Mouse (Mus musculus) intestine, embryonic 15.5 days (tissue): ENCODE measurements around the gene Hmga2. TPM values are rescaled to one million over a fixed set of nuclear protein-coding genes. Genes with fewer than 3 reads are reported as not detected.
A peak's percentile ranks its signal among the peaks of the same experiment; 100 is the strongest.

Experiments used
- ATAC-seq: fragments of 200-750 bp; cut with Nextera tagmentation; 2 replicates; pipeline ENCODE4 v1.8.0; 2017; ENCODE audit warnings: moderate TSS enrichment, moderate library complexity
- H3K27ac ChIP-seq: fragments of 300-500 bp; sonication (generic); 2 replicates; pipeline ENCODE4 v1.5.1; 2015; ENCODE audit warnings: mild to moderate bottlenecking, inconsistent platforms
- H3K27me3 ChIP-seq: fragments of 300-500 bp; sonication (generic); replicated peaks from 2 replicates; pipeline ENCODE4 v1.6.1; 2015; ENCODE audit warnings: inconsistent platforms
- H3K36me3 ChIP-seq: fragments of 300-500 bp; sonication (generic); 2 replicates; pipeline ENCODE4 v1.6.1; 2015; ENCODE audit warnings: inconsistent platforms
- H3K4me1 ChIP-seq: fragments of 300-500 bp; sonication (generic); replicated peaks from 2 replicates; pipeline ENCODE4 v1.6.1; 2015; ENCODE audit warnings: inconsistent platforms
- H3K4me2 ChIP-seq: fragments of 300-500 bp; sonication (generic); replicated peaks from 2 replicates; pipeline ENCODE4 v1.6.1; 2015; ENCODE audit warnings: mild to moderate bottlenecking, inconsistent platforms
- H3K4me3 ChIP-seq: fragments of 300-500 bp; sonication (generic); replicated peaks from 2 replicates; pipeline ENCODE4 v1.5.1; 2015; ENCODE audit warnings: inconsistent platforms
- H3K9ac ChIP-seq: fragments of 300-500 bp; sonication (generic); 2 replicates; pipeline ENCODE4 v1.6.1; 2015; ENCODE audit warnings: inconsistent platforms
- H3K9me3 ChIP-seq: fragments of 300-500 bp; sonication (generic); 2 replicates; pipeline ENCODE4 v1.6.1; 2016; ENCODE audit warnings: inconsistent platforms
- WGBS: fragments of 180-500 bp; shearing (Covaris S2); methylation state at CpG from one replicate; pipeline ENCODE4 v1.1.7; 2015; 5-methylcytosine and 5-hydroxymethylcytosine counted together
- polyA plus RNA-seq: library from polyadenylated mRNA; unstranded; fragments of >200 nt; fragmentation: Nextera tagmentation; extraction: Ambion mirVana; gene quantifications from 2 replicates; pipeline ENCODE4 v1.2.1, GENCODE M21; 2015

Gene Hmga2
- polyA plus RNA-seq, 1 experiment from 2014 or later: 41.2 TPM

DNA sequence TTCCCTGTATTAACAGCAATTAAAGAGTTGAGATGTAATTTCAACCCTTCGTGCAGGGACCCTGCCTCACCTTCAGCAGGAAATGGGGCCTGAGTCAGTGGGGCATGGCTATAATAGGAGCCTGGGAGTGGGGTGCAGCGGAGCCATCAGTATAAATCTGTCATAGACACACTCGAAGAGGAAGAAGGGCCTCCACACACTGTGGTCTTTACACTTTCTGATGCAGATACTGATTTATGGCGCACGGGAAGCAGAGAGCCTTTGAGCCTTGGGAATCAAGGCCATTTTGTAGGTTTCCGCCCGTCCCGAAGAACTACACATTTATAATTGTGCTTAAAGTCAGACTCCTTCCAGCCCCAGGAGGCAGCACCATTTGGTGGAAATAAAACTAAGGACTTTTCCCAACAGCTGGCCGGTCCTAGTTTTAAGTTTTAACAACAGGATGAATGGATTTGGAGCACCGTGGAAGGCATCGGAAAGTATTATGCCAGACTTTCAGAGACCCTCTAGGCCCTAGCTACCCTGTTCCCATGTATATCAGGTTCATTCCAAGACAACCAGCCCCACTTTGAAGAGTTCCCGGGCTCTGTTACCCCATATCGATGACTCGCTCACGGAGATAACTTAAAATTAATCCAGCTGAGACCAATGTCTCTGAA is 55.2 kb downstream of the Hmga2 start:
- H3K9me3 ChIP-seq: no peaks in the 10 kb centered on the region
- 33% methylated on average over 15 of the region's 15 CpGs for WGBS
- peak; percentile 37 for ATAC-seq
- peak overlapping the region; percentile 26; the same call in 1 of the 2 replicates for H3K4me2 ChIP-seq
- no peaks in the 10 kb centered on the region for H3K27me3 ChIP-seq
- no peaks in the 10 kb centered on the region for H3K36me3 ChIP-seq
- peak overlapping the region; percentile 74 for H3K27ac ChIP-seq
- H3K9ac ChIP-seq: no peak overlapping the region
- no peak overlapping the region for H3K4me3 ChIP-seq
- H3K4me1 ChIP-seq: peaks cover 74% of the 10 kb centered on the region

- Histone ChIP-seq H3K36me3 (no peaks in the 10 kb centered on the region; the same call in 1 of the 2 replicates), H3K27me3 (no peaks in the 10 kb centered on the region), H3K4me2 (0 out of 2 replicates have a peak overlapping the region, but pooled peaks have one; percentile 0), H3K27ac (peak overlapping the region; percentile 84), H3K9me3 (no peaks in the 10 kb centered on the region), H3K4me3 (no peak overlapping the region), H3K4me1 (peaks cover 64% of the 10 kb centered on the region), H3K9ac (no peak overlapping the region)
- no peak for ATAC-seq
- WGBS: 23% methylated on average over 16 of the region's 16 CpGs
Observed at GRCm38 (mm10) chr10:120418738-120419523, 57.3 kb downstream of the Hmga2 start.

DNA sequence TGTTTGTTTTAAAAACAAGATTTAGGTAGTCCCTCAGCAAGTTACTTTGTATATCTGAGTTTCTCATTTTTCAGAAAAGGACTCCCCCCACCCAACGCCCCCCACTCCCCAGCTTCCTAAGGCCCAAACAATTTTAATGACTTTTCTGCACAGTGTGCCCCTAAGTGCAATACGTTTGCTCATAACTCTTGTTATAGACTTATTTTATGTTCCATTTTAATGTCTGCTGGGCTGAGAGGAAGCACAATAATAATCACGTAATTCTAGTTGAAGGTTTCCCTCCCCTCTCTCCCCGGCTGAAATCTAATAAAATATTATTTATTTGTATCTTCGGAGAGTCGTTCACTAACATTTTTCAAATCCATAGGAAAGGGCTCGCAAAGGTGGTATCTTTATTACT is 58.1 kb downstream of the Hmga2 start:
- Histone ChIP-seq H3K36me3 (no peaks in the 10 kb centered on the region; the same call in 1 of the 2 replicates), H3K4me2 (peak overlapping the region; percentile 47; the same call in 1 of the 2 replicates), H3K27ac (peak overlapping the region; percentile 84), H3K4me3 (no peak overlapping the region), H3K27me3 (no peaks in the 10 kb centered on the region), H3K9ac (no peak overlapping the region), H3K9me3 (no peaks in the 10 kb centered on the region), H3K4me1 (peaks cover 58% of the 10 kb centered on the region)
- 21% methylated on average over 7 of the region's 7 CpGs for WGBS
- ATAC-seq: no peak

GRCm38 (mm10) chr10:120417488-120418118 is 58.7 kb downstream of the Hmga2 start:
- H3K4me2 ChIP-seq: peak overlapping the region; percentile 47
- H3K4me1 ChIP-seq: peaks cover 52% of the 10 kb centered on the region
- H3K36me3 ChIP-seq: no peaks in the 10 kb centered on the region; the same call in 1 of the 2 replicates
- no peak overlapping the region for H3K9ac ChIP-seq
- no peak overlapping the region for H3K4me3 ChIP-seq
- 7% methylated on average over 7 of the region's 7 CpGs for WGBS
- H3K9me3 ChIP-seq: no peaks in the 10 kb centered on the region
- ATAC-seq: peak; percentile 89
- H3K27me3 ChIP-seq: no peaks in the 10 kb centered on the region
- peak overlapping the region; percentile 84 for H3K27ac ChIP-seq

GRCm38 (mm10) chr10:120417116-120417487 is 59.2 kb downstream of the Hmga2 start:
- peak overlapping the region; percentile 84 for H3K27ac ChIP-seq
- 46% methylated on average over 5 of the region's 5 CpGs for WGBS

DNA sequence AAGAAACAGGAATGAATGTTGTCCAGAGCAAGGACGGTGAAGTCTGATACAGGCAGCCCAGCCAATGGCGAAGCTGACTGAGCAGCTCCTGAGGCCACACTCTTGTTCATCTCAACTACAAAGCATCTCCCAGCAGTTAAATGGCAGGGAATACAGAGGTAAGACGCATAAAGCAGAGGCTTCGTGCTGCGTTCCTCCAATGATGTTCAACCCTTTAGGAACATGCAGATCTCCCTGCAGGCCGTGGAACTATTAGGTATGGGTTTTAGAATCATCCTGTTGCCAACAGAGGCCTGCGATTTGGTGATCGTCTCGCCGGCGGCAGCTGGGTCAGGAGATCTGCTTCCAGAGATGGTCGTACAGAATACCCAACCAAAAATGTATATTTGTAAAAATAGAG is 59.6 kb downstream of the Hmga2 start:
- H3K4me1 ChIP-seq: peaks cover 43% of the 10 kb centered on the region

More at GRCm38 (mm10) chr10:120417116-120417487, 59.2 kb downstream of the Hmga2 start:
- Histone ChIP-seq H3K27me3 (no peaks in the 10 kb centered on the region), H3K4me3 (no peak overlapping the region), H3K4me1 (peaks cover 47% of the 10 kb centered on the region), H3K36me3 (no peaks in the 10 kb centered on the region; the same call in 1 of the 2 replicates), H3K9me3 (no peaks in the 10 kb centered on the region), H3K9ac (no peak overlapping the region), H3K4me2 (0 out of 2 replicates have a peak overlapping the region, but pooled peaks have one; percentile 22)
- ATAC-seq: 0 out of 2 replicates have a peak, but pooled peaks have one; percentile 3

GRCm38 (mm10) chr10:120412215-120412614 is 64.1 kb downstream of the Hmga2 start:
- H3K4me1 ChIP-seq: peaks cover 30% of the 10 kb centered on the region
- H3K9ac ChIP-seq: no peak overlapping the region
- H3K4me2 ChIP-seq: no peak overlapping the region
- H3K27ac ChIP-seq: no peak overlapping the region
- WGBS: 44% methylated on average over 5 of the region's 5 CpGs
- H3K27me3 ChIP-seq: no peaks in the 10 kb centered on the region
- ATAC-seq: peak; percentile 60
- no peaks in the 10 kb centered on the region for H3K9me3 ChIP-seq
- no peaks in the 10 kb centered on the region; the same call in 1 of the 2 replicates for H3K36me3 ChIP-seq
- H3K4me3 ChIP-seq: no peak overlapping the region

More for the DNA sequence above, 59.6 kb downstream of the Hmga2 start:
- no peak for ATAC-seq
- H3K4me3 ChIP-seq: no peak overlapping the region
- H3K9me3 ChIP-seq: no peaks in the 10 kb centered on the region
- no peak overlapping the region for H3K9ac ChIP-seq
- 67% methylated on average over 12 of the region's 12 CpGs for WGBS
- no peaks in the 10 kb centered on the region for H3K27me3 ChIP-seq
- peak overlapping the region; percentile 84 for H3K27ac ChIP-seq
- no peak overlapping the region; the same call in 1 of the 2 replicates for H3K4me2 ChIP-seq
- no peaks in the 10 kb centered on the region; the same call in 1 of the 2 replicates for H3K36me3 ChIP-seq

GRCm38 (mm10) chr10:120410958-120411357 is 65.3 kb downstream of the Hmga2 start:
- no peak overlapping the region for H3K4me3 ChIP-seq
- H3K9me3 ChIP-seq: no peaks in the 10 kb centered on the region
- no peak for ATAC-seq
- H3K27me3 ChIP-seq: no peaks in the 10 kb centered on the region
- 55% methylated on average over 4 of the region's 4 CpGs for WGBS
- H3K4me1 ChIP-seq: peaks cover 23% of the 10 kb centered on the region
- H3K4me2 ChIP-seq: no peak overlapping the region
- no peak overlapping the region for H3K9ac ChIP-seq
- no peaks in the 10 kb centered on the region; the same call in 1 of the 2 replicates for H3K36me3 ChIP-seq
- no peak overlapping the region for H3K27ac ChIP-seq

DNA sequence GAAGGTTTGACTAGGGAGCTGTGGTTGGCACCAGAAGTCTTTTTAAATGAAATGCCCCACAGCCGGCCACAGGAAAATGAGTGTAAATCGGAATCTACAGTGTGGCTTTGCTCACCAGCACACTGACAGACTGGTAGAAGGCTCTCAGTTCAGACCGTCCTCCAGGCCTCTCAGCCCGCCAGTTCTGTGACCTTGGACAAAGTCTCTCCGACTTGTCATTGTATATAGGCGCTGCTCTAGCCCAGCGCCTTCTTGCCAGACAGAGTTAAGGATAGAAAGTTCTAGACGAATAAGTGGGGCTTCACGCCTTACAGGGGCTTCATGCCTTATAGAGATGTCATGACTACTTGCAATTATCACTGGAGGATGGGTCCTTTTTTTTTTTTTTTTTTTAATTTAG is 67.1 kb downstream of the Hmga2 start:
- 68% methylated on average over 9 of the region's 9 CpGs for WGBS

GRCm38 (mm10) chr10:120407230-120407629 is 69.0 kb downstream of the Hmga2 start:
- peaks cover 28% of the 10 kb centered on the region for H3K4me1 ChIP-seq
- WGBS: 47% methylated on average over 9 of the region's 9 CpGs
- H3K4me3 ChIP-seq: no peak overlapping the region
- H3K9ac ChIP-seq: no peak overlapping the region
- no peak overlapping the region for H3K27ac ChIP-seq
- no peak overlapping the region for H3K4me2 ChIP-seq
- H3K27me3 ChIP-seq: no peaks in the 10 kb centered on the region
- ATAC-seq: no peak
- no peaks in the 10 kb centered on the region for H3K9me3 ChIP-seq
- no peaks in the 10 kb centered on the region for H3K36me3 ChIP-seq

More for the DNA sequence above, 67.1 kb downstream of the Hmga2 start:
- Histone ChIP-seq H3K4me3 (no peak overlapping the region), H3K36me3 (no peaks in the 10 kb centered on the region), H3K9me3 (no peaks in the 10 kb centered on the region), H3K9ac (no peak overlapping the region), H3K27ac (no peak overlapping the region), H3K4me1 (peaks cover 21% of the 10 kb centered on the region), H3K4me2 (no peak overlapping the region), H3K27me3 (no peaks in the 10 kb centered on the region)
- no peak for ATAC-seq

DNA sequence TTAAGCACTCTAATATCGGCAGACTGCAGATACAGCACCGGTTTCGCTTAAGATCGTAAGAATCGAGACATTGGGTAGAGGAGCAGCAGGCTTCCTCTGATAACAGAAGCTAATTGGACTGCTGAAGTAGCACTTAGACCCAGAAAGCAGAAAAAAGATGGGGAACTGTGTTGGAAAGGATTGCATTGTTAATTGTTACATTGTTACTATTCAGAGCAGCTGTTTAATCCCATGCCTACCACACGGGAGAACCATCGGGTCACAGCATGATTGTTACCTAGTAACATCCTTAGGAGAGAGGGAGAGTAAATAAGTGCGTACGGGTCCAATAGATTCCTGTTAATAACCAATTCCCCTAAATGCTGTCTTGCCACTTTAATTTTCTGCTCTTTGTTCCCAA is 70.2 kb downstream of the Hmga2 start:
- no peak for ATAC-seq
- H3K27ac ChIP-seq: no peak overlapping the region
- 81% methylated on average over 9 of the region's 9 CpGs for WGBS

DNA sequence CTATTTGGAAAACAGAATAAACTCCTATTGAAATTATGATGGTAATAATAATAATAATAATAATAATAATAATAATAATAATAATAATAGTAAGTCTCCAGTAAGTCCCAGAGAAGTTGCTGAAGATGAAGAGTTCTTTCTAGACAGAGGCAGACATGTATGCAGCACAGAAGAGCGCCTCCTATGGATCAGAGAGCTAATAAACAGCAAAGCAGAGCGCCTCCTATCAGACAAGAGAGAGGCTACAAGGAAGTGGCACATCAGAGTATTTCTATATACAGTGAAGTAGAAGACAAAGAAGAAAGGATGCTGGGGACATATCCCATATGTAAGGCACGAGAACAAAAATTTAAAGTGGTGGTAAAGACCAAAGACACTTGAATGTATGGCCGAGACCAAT is 70.9 kb downstream of the Hmga2 start:
- Histone ChIP-seq H3K27ac (no peak overlapping the region), H3K36me3 (no peaks in the 10 kb centered on the region), H3K4me2 (no peak overlapping the region), H3K9me3 (no peaks in the 10 kb centered on the region), H3K4me3 (no peak overlapping the region), H3K27me3 (no peaks in the 10 kb centered on the region), H3K9ac (no peak overlapping the region), H3K4me1 (peaks cover 34% of the 10 kb centered on the region)
- WGBS: 85% methylated on average over 4 of the region's 4 CpGs
- ATAC-seq: no peak

More for the DNA sequence above, 70.2 kb downstream of the Hmga2 start:
- no peak overlapping the region for H3K9ac ChIP-seq
- H3K9me3 ChIP-seq: no peaks in the 10 kb centered on the region
- H3K4me1 ChIP-seq: peaks cover 32% of the 10 kb centered on the region
- no peak overlapping the region for H3K4me2 ChIP-seq
- no peaks in the 10 kb centered on the region for H3K27me3 ChIP-seq
- H3K36me3 ChIP-seq: no peaks in the 10 kb centered on the region
- H3K4me3 ChIP-seq: no peak overlapping the region
